Mouse (Mus musculus): ENCODE measurements around the gene 4930412O13Rik. TPM values are rescaled to one million over a fixed set of nuclear protein-coding genes. Genes with fewer than 3 reads are reported as not detected.

The 4930412O13Rik gene
- polyA plus RNA-seq, 1 experiment from 2014 or later: 0.71 TPM

- no peak overlapping the region for H3K4me2 ChIP-seq (replicated peaks; ENCODE audit: low read depth, low read length)
- no peak overlapping the region for H3K9ac ChIP-seq (ENCODE audit: low read depth, low read length)
- no peak for ATAC-seq (ENCODE audit: low FRiP score)
- H3K4me3 ChIP-seq (ENCODE audit: low read depth, low read length): no peak overlapping the region
- no peak for DNase-seq (ENCODE audit: low spot score)
- H3K27ac ChIP-seq (ENCODE audit: low read depth, low read length): no peak overlapping the region
- no peaks in the 10 kb centered on the region for H3K36me3 ChIP-seq (ENCODE audit: control insufficient read depth, insufficient read depth, low read length)
- 16% methylated on average over 6 of the region's 6 CpGs for WGBS
- no peaks in the 10 kb centered on the region for H3K9me3 ChIP-seq (ENCODE audit: control insufficient read depth, low read length)
- 0 out of 2 replicates have a peak, but pooled peaks cover 2% of the 10 kb centered on the region for H3K4me1 ChIP-seq (replicated peaks; ENCODE audit: control insufficient read depth, insufficient read depth, low read length)
- H3K27me3 ChIP-seq (ENCODE audit: control insufficient read depth, insufficient read depth, low read length): peaks cover 49% of the 10 kb centered on the region
These were observed 9.3 kb upstream of the 4930412O13Rik start for GRCm38 (mm10) chr2:9871798-9872197.

GRCm38 (mm10) chr2:9872682-9873081 lies 8.4 kb upstream of the 4930412O13Rik start:
- 0 out of 2 replicates have a peak, but pooled peaks cover 2% of the 10 kb centered on the region for H3K4me1 ChIP-seq (replicated peaks; ENCODE audit: control insufficient read depth, insufficient read depth, low read length)

GRCm38 (mm10) chr2:9873757-9874156 lies 7.3 kb upstream of the 4930412O13Rik start:
- WGBS: 2% methylated on average over 2 of the region's 2 CpGs
- ATAC-seq (ENCODE audit: low FRiP score) (no peak), DNase-seq (ENCODE audit: low spot score) (peak; percentile 31)
- Histone ChIP-seq H3K9ac (ENCODE audit: low read depth, low read length) (no peak overlapping the region), H3K27me3 (ENCODE audit: control insufficient read depth, insufficient read depth, low read length) (peaks cover 64% of the 10 kb centered on the region), H3K9me3 (ENCODE audit: control insufficient read depth, low read length) (no peaks in the 10 kb centered on the region), H3K4me2 (replicated peaks; ENCODE audit: low read depth, low read length) (no peak overlapping the region), H3K36me3 (ENCODE audit: control insufficient read depth, insufficient read depth, low read length) (no peaks in the 10 kb centered on the region), H3K27ac (ENCODE audit: low read depth, low read length) (no peak overlapping the region), H3K4me1 (replicated peaks; ENCODE audit: control insufficient read depth, insufficient read depth, low read length) (peaks cover 2% of the 10 kb centered on the region; the same call in 1 of the 2 replicates), H3K4me3 (ENCODE audit: low read depth, low read length) (peak overlapping the region; percentile 19; the same call in 1 of the 2 replicates)

More at GRCm38 (mm10) chr2:9872682-9873081, 8.4 kb upstream of the 4930412O13Rik start:
- under 1% methylated on average over 12 of the region's 12 CpGs for WGBS
- Histone ChIP-seq H3K36me3 (ENCODE audit: control insufficient read depth, insufficient read depth, low read length) (no peaks in the 10 kb centered on the region), H3K27me3 (ENCODE audit: control insufficient read depth, insufficient read depth, low read length) (peaks cover 53% of the 10 kb centered on the region), H3K27ac (ENCODE audit: low read depth, low read length) (no peak overlapping the region), H3K4me2 (replicated peaks; ENCODE audit: low read depth, low read length) (peak overlapping the region; percentile 6), H3K9me3 (ENCODE audit: control insufficient read depth, low read length) (no peaks in the 10 kb centered on the region), H3K4me3 (ENCODE audit: low read depth, low read length) (no peak overlapping the region), H3K9ac (ENCODE audit: low read depth, low read length) (no peak overlapping the region)
- ATAC-seq (ENCODE audit: low FRiP score): no peak
- DNase-seq (ENCODE audit: low spot score): peak; percentile 56

GRCm38 (mm10) chr2:9874467-9875219 lies 6.4 kb upstream of the 4930412O13Rik start:
- Histone ChIP-seq H3K27ac (ENCODE audit: low read depth, low read length) (no peak overlapping the region), H3K36me3 (ENCODE audit: control insufficient read depth, insufficient read depth, low read length) (no peaks in the 10 kb centered on the region), H3K9me3 (ENCODE audit: control insufficient read depth, low read length) (no peaks in the 10 kb centered on the region), H3K27me3 (ENCODE audit: control insufficient read depth, insufficient read depth, low read length) (peaks cover 67% of the 10 kb centered on the region), H3K4me2 (replicated peaks; ENCODE audit: low read depth, low read length) (peak overlapping the region; percentile 23; the same call in 1 of the 2 replicates), H3K4me3 (ENCODE audit: low read depth, low read length) (peak overlapping the region; percentile 21), H3K4me1 (replicated peaks; ENCODE audit: control insufficient read depth, insufficient read depth, low read length) (peaks cover 2% of the 10 kb centered on the region; the same call in 1 of the 2 replicates), H3K9ac (ENCODE audit: low read depth, low read length) (0 out of 2 replicates have a peak overlapping the region, but pooled peaks have one; percentile 7)
- ATAC-seq (ENCODE audit: low FRiP score) (no peak), DNase-seq (ENCODE audit: low spot score) (no peak)
- 3% methylated on average over 39 of the region's 39 CpGs for WGBS

- under 1% methylated on average over 4 of the region's 4 CpGs for WGBS
These were observed 5.8 kb upstream of the 4930412O13Rik start for GRCm38 (mm10) chr2:9875220-9875619.

GRCm38 (mm10) chr2:9875676-9876357 lies 5.2 kb upstream of the 4930412O13Rik start:
- Histone ChIP-seq H3K27me3 (ENCODE audit: control insufficient read depth, insufficient read depth, low read length) (peaks cover 73% of the 10 kb centered on the region), H3K9me3 (ENCODE audit: control insufficient read depth, low read length) (no peaks in the 10 kb centered on the region), H3K36me3 (ENCODE audit: control insufficient read depth, insufficient read depth, low read length) (no peaks in the 10 kb centered on the region), H3K4me1 (replicated peaks; ENCODE audit: control insufficient read depth, insufficient read depth, low read length) (peaks cover 2% of the 10 kb centered on the region; the same call in 1 of the 2 replicates), H3K4me3 (ENCODE audit: low read depth, low read length) (peak overlapping the region; percentile 43; the same call in 1 of the 2 replicates), H3K9ac (ENCODE audit: low read depth, low read length) (no peak overlapping the region), H3K27ac (ENCODE audit: low read depth, low read length) (no peak overlapping the region), H3K4me2 (replicated peaks; ENCODE audit: low read depth, low read length) (no peak overlapping the region; the same call in 1 of the 2 replicates)
- ATAC-seq (ENCODE audit: low FRiP score) (no peak), DNase-seq (ENCODE audit: low spot score) (peak; percentile 48)
- WGBS: 3% methylated on average over 12 of the region's 12 CpGs

More at GRCm38 (mm10) chr2:9875220-9875619, 5.8 kb upstream of the 4930412O13Rik start:
- Histone ChIP-seq H3K36me3 (ENCODE audit: control insufficient read depth, insufficient read depth, low read length) (no peaks in the 10 kb centered on the region), H3K27me3 (ENCODE audit: control insufficient read depth, insufficient read depth, low read length) (peaks cover 69% of the 10 kb centered on the region), H3K4me1 (replicated peaks; ENCODE audit: control insufficient read depth, insufficient read depth, low read length) (peaks cover 2% of the 10 kb centered on the region; the same call in 1 of the 2 replicates), H3K9me3 (ENCODE audit: control insufficient read depth, low read length) (no peaks in the 10 kb centered on the region), H3K9ac (ENCODE audit: low read depth, low read length) (no peak overlapping the region), H3K4me2 (replicated peaks; ENCODE audit: low read depth, low read length) (peak overlapping the region; percentile 23; the same call in 1 of the 2 replicates), H3K4me3 (ENCODE audit: low read depth, low read length) (peak overlapping the region; percentile 21), H3K27ac (ENCODE audit: low read depth, low read length) (no peak overlapping the region)
- ATAC-seq (ENCODE audit: low FRiP score) (no peak), DNase-seq (ENCODE audit: low spot score) (peak; percentile 51)

GRCm38 (mm10) chr2:9876621-9877325 lies 4.3 kb upstream of the 4930412O13Rik start:
- Histone ChIP-seq H3K36me3 (ENCODE audit: control insufficient read depth, insufficient read depth, low read length) (no peaks in the 10 kb centered on the region), H3K4me3 (ENCODE audit: low read depth, low read length) (peak overlapping the region; percentile 43), H3K9me3 (ENCODE audit: control insufficient read depth, low read length) (no peaks in the 10 kb centered on the region), H3K27me3 (ENCODE audit: control insufficient read depth, insufficient read depth, low read length) (peaks cover 79% of the 10 kb centered on the region), H3K27ac (ENCODE audit: low read depth, low read length) (no peak overlapping the region), H3K4me1 (replicated peaks; ENCODE audit: control insufficient read depth, insufficient read depth, low read length) (peaks cover 2% of the 10 kb centered on the region; the same call in 1 of the 2 replicates), H3K9ac (ENCODE audit: low read depth, low read length) (peak overlapping the region; percentile 16; the same call in 1 of the 2 replicates), H3K4me2 (replicated peaks; ENCODE audit: low read depth, low read length) (peak overlapping the region; percentile 19)
- WGBS: 1% methylated on average over 31 of the region's 31 CpGs
- ATAC-seq (ENCODE audit: low FRiP score): no peak
- DNase-seq (ENCODE audit: low spot score): peak; percentile 62

GRCm38 (mm10) chr2:9877326-9877690 lies 3.7 kb upstream of the 4930412O13Rik start:
- Histone ChIP-seq H3K27me3 (ENCODE audit: control insufficient read depth, insufficient read depth, low read length) (peaks cover 84% of the 10 kb centered on the region), H3K4me3 (ENCODE audit: low read depth, low read length) (peak overlapping the region; percentile 43), H3K27ac (ENCODE audit: low read depth, low read length) (peak overlapping the region; percentile 20; the same call in 1 of the 2 replicates), H3K4me2 (replicated peaks; ENCODE audit: low read depth, low read length) (peak overlapping the region; percentile 1; the same call in 1 of the 2 replicates), H3K9me3 (ENCODE audit: control insufficient read depth, low read length) (no peaks in the 10 kb centered on the region), H3K9ac (ENCODE audit: low read depth, low read length) (no peak overlapping the region), H3K4me1 (replicated peaks; ENCODE audit: control insufficient read depth, insufficient read depth, low read length) (peaks cover 2% of the 10 kb centered on the region), H3K36me3 (ENCODE audit: control insufficient read depth, insufficient read depth, low read length) (no peaks in the 10 kb centered on the region)
- ATAC-seq (ENCODE audit: low FRiP score) (no peak), DNase-seq (ENCODE audit: low spot score) (peak; percentile 68)
- under 1% methylated on average over 35 of the region's 35 CpGs for WGBS

Measured in hindbrain, embryonic 11.5 days (tissue).